Mouse (Mus musculus): ENCODE measurements around the gene Ddr2. TPM values are rescaled to one million over a fixed set of nuclear protein-coding genes. Genes with fewer than 3 reads are reported as not detected.

Gene Ddr2
- polyA plus RNA-seq, 2 experiments = 0.47 to 0.72 TPM

DNA sequence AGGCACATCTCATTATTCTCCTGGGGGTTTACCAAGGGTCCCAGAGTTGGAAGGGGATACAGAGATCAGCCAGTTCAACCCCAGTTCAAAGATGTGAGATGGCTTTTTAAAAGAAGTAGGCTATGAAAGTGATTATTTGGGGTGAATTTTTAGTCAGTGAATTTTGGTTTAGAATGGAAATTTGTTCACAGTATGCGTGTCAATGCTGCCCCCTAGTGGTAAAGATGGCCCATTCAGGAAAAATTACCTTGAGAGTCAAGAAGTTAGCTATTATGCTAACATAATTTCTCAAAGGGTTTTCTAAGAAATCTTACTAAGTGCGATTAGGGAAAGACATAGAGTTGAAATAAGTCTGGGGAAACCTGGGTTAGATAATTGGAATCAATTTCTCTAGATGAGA is 171.2 kb downstream of the Ddr2 start:
- Histone ChIP-seq H3K27ac (no peak overlapping the region), H3K4me1 (replicated peaks; ENCODE audit: control insufficient read depth in 2 of 2, insufficient read depth in 2 of 2, low read length in 1 of 2) (no peaks in the 10 kb centered on the region), H3K9me3 (ENCODE audit: control insufficient read depth, low read length) (no peaks in the 10 kb centered on the region), H3K4me2 (ENCODE audit: low read depth) (no peak overlapping the region), H3K9ac (replicated peaks) (no peak overlapping the region), H3K4me3 (ENCODE audit: insufficient read depth in 1 of 2, low read depth in 2 of 2, low read length in 2 of 2) (no peak overlapping the region), H3K36me3 (replicated peaks; ENCODE audit: control insufficient read depth, insufficient read depth, low read depth) (no peaks in the 10 kb centered on the region), H3K27me3 (ENCODE audit: control insufficient read depth, insufficient read depth, low read length) (no peaks in the 10 kb centered on the region)
- 2% methylated on average over 2 of the region's 2 CpGs for WGBS (ENCODE audit: insufficient replicate concordance)
- ATAC-seq (ENCODE audit: insufficient read depth) = no peak
- TF ChIP-seq EP300 (IDR thresholded peaks at IDR 0.05; ENCODE audit: low read depth) (no peak), CTCF (IDR thresholded peaks at IDR 0.05; ENCODE audit: low read depth) (peak; percentile 60; the same call in 1 of the 2 replicates)
- peak in 1 of 3 experiments; percentile 19 for DNase-seq (ENCODE audit: low read depth in 3 of 3, low spot score in 3 of 3)

- 45% methylated on average over 16 of the region's 16 CpGs for WGBS (ENCODE audit: insufficient replicate concordance)
- H3K9me3 ChIP-seq (ENCODE audit: control insufficient read depth, low read length) = no peaks in the 10 kb centered on the region
- no peak for TF ChIP-seq EP300 (IDR thresholded peaks at IDR 0.05; ENCODE audit: low read depth)
- TF ChIP-seq CTCF (IDR thresholded peaks at IDR 0.05; ENCODE audit: low read depth) = peak; percentile 50
Observed at GRCm38 (mm10) chr1:169934005-169934725, 176.4 kb downstream of the Ddr2 start.

GRCm38 (mm10) chr1:169932122-169932746 is 178.3 kb downstream of the Ddr2 start:
- Histone ChIP-seq H3K9ac (replicated peaks) (no peak overlapping the region), H3K27ac (no peak overlapping the region), H3K4me3 (ENCODE audit: insufficient read depth in 1 of 2, low read depth in 2 of 2, low read length in 2 of 2) (no peak overlapping the region), H3K4me1 (replicated peaks; ENCODE audit: control insufficient read depth in 2 of 2, insufficient read depth in 2 of 2, low read length in 1 of 2) (no peaks in the 10 kb centered on the region), H3K36me3 (replicated peaks; ENCODE audit: control insufficient read depth, insufficient read depth, low read depth) (no peaks in the 10 kb centered on the region), H3K9me3 (ENCODE audit: control insufficient read depth, low read length) (no peaks in the 10 kb centered on the region), H3K27me3 (ENCODE audit: control insufficient read depth, insufficient read depth, low read length) (no peaks in the 10 kb centered on the region), H3K4me2 (ENCODE audit: low read depth) (no peak overlapping the region)
- ATAC-seq (ENCODE audit: insufficient read depth) (no peak), DNase-seq (ENCODE audit: low read depth in 3 of 3, low spot score in 3 of 3) (no peak)
- 61% methylated on average over 7 of the region's 7 CpGs for WGBS (ENCODE audit: insufficient replicate concordance)
- TF ChIP-seq EP300 (IDR thresholded peaks at IDR 0.05; ENCODE audit: low read depth) (no peak), CTCF (IDR thresholded peaks at IDR 0.05; ENCODE audit: low read depth) (no peak)

More at GRCm38 (mm10) chr1:169934005-169934725, 176.4 kb downstream of the Ddr2 start:
- no peaks in the 10 kb centered on the region for H3K36me3 ChIP-seq (replicated peaks; ENCODE audit: control insufficient read depth, insufficient read depth, low read depth)
- DNase-seq (ENCODE audit: low read depth in 3 of 3, low spot score in 3 of 3) (peak in 1 of 3 experiments; percentile 9), ATAC-seq (ENCODE audit: insufficient read depth) (no peak)
- no peak overlapping the region for H3K27ac ChIP-seq
- H3K27me3 ChIP-seq (ENCODE audit: control insufficient read depth, insufficient read depth, low read length) = no peaks in the 10 kb centered on the region
- H3K4me2 ChIP-seq (ENCODE audit: low read depth) = no peak overlapping the region
- no peak overlapping the region for H3K9ac ChIP-seq (replicated peaks)
- no peaks in the 10 kb centered on the region for H3K4me1 ChIP-seq (replicated peaks; ENCODE audit: control insufficient read depth in 2 of 2, insufficient read depth in 2 of 2, low read length in 1 of 2)
- no peak overlapping the region for H3K4me3 ChIP-seq (ENCODE audit: insufficient read depth in 1 of 2, low read depth in 2 of 2, low read length in 2 of 2)

- Histone ChIP-seq H3K27me3 (ENCODE audit: control insufficient read depth, insufficient read depth, low read length) (no peaks in the 10 kb centered on the region), H3K9ac (replicated peaks) (no peak overlapping the region), H3K9me3 (ENCODE audit: control insufficient read depth, low read length) (no peaks in the 10 kb centered on the region), H3K27ac (no peak overlapping the region), H3K4me2 (ENCODE audit: low read depth) (no peak overlapping the region), H3K4me3 (ENCODE audit: insufficient read depth in 1 of 2, low read depth in 2 of 2, low read length in 2 of 2) (no peak overlapping the region), H3K4me1 (replicated peaks; ENCODE audit: control insufficient read depth in 2 of 2, insufficient read depth in 2 of 2, low read length in 1 of 2) (no peaks in the 10 kb centered on the region), H3K36me3 (replicated peaks; ENCODE audit: control insufficient read depth, insufficient read depth, low read depth) (no peaks in the 10 kb centered on the region)
- DNase-seq (ENCODE audit: low read depth in 3 of 3, low spot score in 3 of 3) (no peak), ATAC-seq (ENCODE audit: insufficient read depth) (no peak)
- 60% methylated on average over 7 of the region's 7 CpGs for WGBS (ENCODE audit: insufficient replicate concordance)
- TF ChIP-seq CTCF (IDR thresholded peaks at IDR 0.05; ENCODE audit: low read depth) (no peak), EP300 (IDR thresholded peaks at IDR 0.05; ENCODE audit: low read depth) (no peak)
Observed at GRCm38 (mm10) chr1:169931698-169932097, 178.9 kb downstream of the Ddr2 start.

GRCm38 (mm10) chr1:169928454-169928971 is 182.0 kb downstream of the Ddr2 start, which contains the start of gene Ccdc190:
TSS of gene Ccdc190 (plus strand) at chr1:169928648.
- TF ChIP-seq EP300 (IDR thresholded peaks at IDR 0.05; ENCODE audit: low read depth) = no peak
- Histone ChIP-seq H3K27ac (no peak within 1 kb of the TSS), H3K4me2 (ENCODE audit: low read depth) (no peak within 1 kb of the TSS), H3K4me3 (ENCODE audit: insufficient read depth in 1 of 2, low read depth in 2 of 2, low read length in 2 of 2) (no peak within 1 kb of the TSS), H3K9ac (replicated peaks) (no peak within 1 kb of the TSS), H3K4me1 (replicated peaks; ENCODE audit: control insufficient read depth in 2 of 2, insufficient read depth in 2 of 2, low read length in 1 of 2) (no peaks in the 10 kb centered on the region), H3K36me3 (replicated peaks; ENCODE audit: control insufficient read depth, insufficient read depth, low read depth) (no peaks in the 10 kb centered on the region), H3K9me3 (ENCODE audit: control insufficient read depth, low read length) (no peaks in the 10 kb centered on the region), H3K27me3 (ENCODE audit: control insufficient read depth, insufficient read depth, low read length) (no peaks in the 10 kb centered on the region)
- WGBS (ENCODE audit: insufficient replicate concordance) = 22% methylated on average over 12 of the region's 12 CpGs
- no peak for ATAC-seq (ENCODE audit: insufficient read depth)
- DNase-seq (ENCODE audit: low read depth in 3 of 3, low spot score in 3 of 3) = no peak
